Mouse (Mus musculus) frontal cortex, postnatal 25 days (tissue): ENCODE measurements around the gene Mtch1.
A peak's percentile ranks its signal among the peaks of the same experiment; 100 is the strongest.
"Not testable (repeated sequence)": the region's sequence is repeated elsewhere in the genome, so short reads cannot be mapped to it uniquely, and the experiment has no call there.

Experiments used
- DNase-seq, 2 experiments: peaks; one replicate each; pipeline ENCODE4 v3.0.0; 2022; ENCODE audit warnings: low spot score in 2 of 2

Mtch1 gene

GRCm38 (mm10) chr17:29347645-29348256 lies at the start of gene Mtch1:
Mtch1 (minus strand) TSS chr17:29347934.
- peak; percentile 90 to 95 for DNase-seq

- peak; percentile 38 to 73 for DNase-seq
Observed at GRCm38 (mm10) chr17:29396821-29397242, 49.1 kb upstream of the Mtch1 start.

GRCm38 (mm10) chr17:29396056-29396799 lies 48.5 kb upstream of the Mtch1 start:
- no peak for DNase-seq

GRCm38 (mm10) chr17:29395381-29395780 lies 47.6 kb upstream of the Mtch1 start:
- no peak for DNase-seq

GRCm38 (mm10) chr17:29394761-29395160 lies 47.0 kb upstream of the Mtch1 start:
- not testable (repeated sequence) for DNase-seq

GRCm38 (mm10) chr17:29394106-29394760 lies 46.5 kb upstream of the Mtch1 start:
- no peak for DNase-seq

GRCm38 (mm10) chr17:29393335-29394089 lies 45.8 kb upstream of the Mtch1 start:
- no peak for DNase-seq

GRCm38 (mm10) chr17:29391280-29391679 lies 43.5 kb upstream of the Mtch1 start:
- no peak for DNase-seq

GRCm38 (mm10) chr17:29388978-29389377 lies 41.2 kb upstream of the Mtch1 start:
- no peak for DNase-seq

- DNase-seq, result no peak
Observed at GRCm38 (mm10) chr17:29385746-29386145, 38.0 kb upstream of the Mtch1 start.

- DNase-seq, result no peak
Observed at GRCm38 (mm10) chr17:29384850-29385438, 37.2 kb upstream of the Mtch1 start.

- no peak for DNase-seq
Observed at GRCm38 (mm10) chr17:29383923-29384322, 36.2 kb upstream of the Mtch1 start.

- DNase-seq, result no peak
Observed at GRCm38 (mm10) chr17:29382417-29382816, 34.7 kb upstream of the Mtch1 start.

- DNase-seq, result peak in 1 of 2 experiments; percentile 33
Observed at GRCm38 (mm10) chr17:29381472-29381871, 33.7 kb upstream of the Mtch1 start.

GRCm38 (mm10) chr17:29380241-29380640 lies 32.5 kb upstream of the Mtch1 start:
- DNase-seq, result no peak

GRCm38 (mm10) chr17:29378056-29378455 lies 30.3 kb upstream of the Mtch1 start:
- DNase-seq, result no peak

GRCm38 (mm10) chr17:29375871-29376270 lies 28.1 kb upstream of the Mtch1 start:
- DNase-seq, result no peak

- DNase-seq, result peak; percentile 91 to 93
Observed at GRCm38 (mm10) chr17:29370984-29371723, 23.4 kb upstream of the Mtch1 start.

- no peak for DNase-seq
Observed at GRCm38 (mm10) chr17:29368726-29369125, 21.0 kb upstream of the Mtch1 start.

GRCm38 (mm10) chr17:29365105-29365621 lies 17.4 kb upstream of the Mtch1 start:
- DNase-seq, result no peak

GRCm38 (mm10) chr17:29363109-29363508 lies 15.4 kb upstream of the Mtch1 start:
- no peak for DNase-seq
